Mouse (Mus musculus) common myeloid progenitor, adult 5-6 weeks (primary cell): ENCODE data around the gene Ctsa. TPM values are rescaled to one million over a fixed set of nuclear protein-coding genes. Genes with fewer than 3 reads are reported as not detected.
"Not testable (repeated sequence)": the region's sequence is repeated elsewhere in the genome, so short reads cannot be mapped to it uniquely, and the experiment has no call there.

Source experiments
- ATAC-seq: replicated peaks from 2 replicates; pipeline ENCODE4 v1.8.0; 2016; ENCODE audit warnings: low read depth, mild to moderate bottlenecking, moderate TSS enrichment, inconsistent platforms; ENCODE audit not compliant: poor library complexity, severe bottlenecking
- total RNA-seq: library from RNA; stranded (forward); fragments of 200-1000, 187-1606 nt; gene quantifications from 2 replicates; pipeline ENCODE4 v1.2.3, GENCODE M21; 2017

The Ctsa gene
- 44.4 and 51.1 TPM in 2 replicates for total RNA-seq

GRCm38 (mm10) chr2:164832748-164833301 is at the start of gene Ctsa:
Gene Ctsa, plus strand, starts transcription at chr2:164832873.
- ATAC-seq, result peak; percentile 80

GRCm38 (mm10) chr2:164783926-164784581 is 48.6 kb upstream of the Ctsa start:
- no peak for ATAC-seq

- ATAC-seq, result no peak
Measured at GRCm38 (mm10) chr2:164784869-164785420, 47.7 kb upstream of the Ctsa start.

- ATAC-seq, result peak; percentile 42
Measured at GRCm38 (mm10) chr2:164785481-164786387, 46.9 kb upstream of the Ctsa start, which contains the start of gene Snx21. Gene Snx21, plus strand, starts transcription at chr2:164785823.

GRCm38 (mm10) chr2:164786388-164786885 is 46.2 kb upstream of the Ctsa start:
- no peak for ATAC-seq

GRCm38 (mm10) chr2:164787032-164787431 is 45.6 kb upstream of the Ctsa start:
- ATAC-seq, result peak; percentile 51

- no peak for ATAC-seq
Measured at GRCm38 (mm10) chr2:164787779-164788178, 44.9 kb upstream of the Ctsa start.

GRCm38 (mm10) chr2:164788411-164788810 is 44.3 kb upstream of the Ctsa start:
- no peak for ATAC-seq

GRCm38 (mm10) chr2:164790451-164790850 is 42.2 kb upstream of the Ctsa start:
- no peak for ATAC-seq

- ATAC-seq, result no peak
Measured at GRCm38 (mm10) chr2:164791841-164792261, 40.8 kb upstream of the Ctsa start.

GRCm38 (mm10) chr2:164792400-164793190 is 40.1 kb upstream of the Ctsa start:
- ATAC-seq, result no peak

GRCm38 (mm10) chr2:164793236-164793635 is 39.4 kb upstream of the Ctsa start:
- ATAC-seq, result peak; percentile 50

- 0 out of 2 replicates have a peak, but pooled peaks have one; percentile 20 for ATAC-seq
Measured at GRCm38 (mm10) chr2:164793772-164794171, 38.9 kb upstream of the Ctsa start.

GRCm38 (mm10) chr2:164794293-164794692 is 38.4 kb upstream of the Ctsa start:
- peak; percentile 86 for ATAC-seq

- no peak for ATAC-seq
Measured at GRCm38 (mm10) chr2:164795868-164796267, 36.8 kb upstream of the Ctsa start.

- ATAC-seq, result not testable (repeated sequence)
Measured at GRCm38 (mm10) chr2:164798554-164798953, 34.1 kb upstream of the Ctsa start.

GRCm38 (mm10) chr2:164800252-164801004 is 32.2 kb upstream of the Ctsa start:
- no peak for ATAC-seq

- ATAC-seq, result no peak
Measured at GRCm38 (mm10) chr2:164803201-164803920, 29.3 kb upstream of the Ctsa start.
